Mouse (Mus musculus) liver, adult 2 months (tissue): ENCODE measurements around the gene Gpat2. TPM values are rescaled to one million over a fixed set of nuclear protein-coding genes. Genes with fewer than 3 reads are reported as not detected.
A peak's percentile ranks its signal among the peaks of the same experiment; 100 is the strongest.

Experiments
- DNase-seq: peaks from one replicate; pipeline ENCODE4 v3.0.0-alpha.2; 2011; ENCODE audit warnings: low read depth, low spot score; ENCODE audit errors: extremely low read depth
- H3K27ac ChIP-seq: fragments of 200-500 bp; replicated peaks from 2 replicates; pipeline ENCODE4 v1.5.1; 2012; ENCODE audit warnings: low read depth, mild to moderate bottlenecking, control low read depth, inconsistent platforms, low read length; ENCODE audit not compliant: insufficient read depth
- H3K27me3 ChIP-seq: fragments of 200-500 bp; 2 replicates; pipeline ENCODE4 v1.6.1; 2012; ENCODE audit warnings: mild to moderate bottlenecking, moderate library complexity, low read length, inconsistent platforms; ENCODE audit not compliant: control insufficient read depth, insufficient read depth
- H3K36me3 ChIP-seq: fragments of 200-500 bp; 2 replicates; pipeline ENCODE4 v1.6.1; 2012; ENCODE audit warnings: low read length, inconsistent platforms; ENCODE audit not compliant: control insufficient read depth, insufficient read depth
- H3K4me1 ChIP-seq: fragments of 200-500 bp; 2 replicates; pipeline ENCODE4 v1.6.1; 2011; ENCODE audit warnings: low read length; ENCODE audit not compliant: control insufficient read depth, insufficient read depth
- H3K4me3 ChIP-seq: fragments of 200-500 bp; 2 replicates; pipeline ENCODE4 v1.5.1; 2011; ENCODE audit warnings: low read depth, mild to moderate bottlenecking, control low read depth, low read length, moderate library complexity; ENCODE audit not compliant: insufficient read depth
- H3K79me2 ChIP-seq: fragments of 200-500 bp; 2 replicates; pipeline ENCODE4 v1.6.1; 2012; ENCODE audit warnings: inconsistent platforms, mild to moderate bottlenecking, low read length, moderate library complexity; ENCODE audit not compliant: control insufficient read depth, insufficient read depth
- H3K9ac ChIP-seq: fragments of 200-500 bp; 2 replicates; pipeline ENCODE4 v1.6.1; 2012; ENCODE audit warnings: low read depth, mild to moderate bottlenecking, control low read depth, inconsistent platforms, low read length
- CTCF ChIP-seq: fragments of 200-500 bp; IDR thresholded peaks from 2 replicates; pipeline ENCODE4 v1.5.1; 2011; ENCODE audit warnings: low read depth, low read length, control low read depth
- POLR2A ChIP-seq: fragments of 200-500 bp; IDR thresholded peaks from 2 replicates; pipeline ENCODE4 v1.6.1; 2011; ENCODE audit warnings: low read length, control low read depth; ENCODE audit not compliant: insufficient read depth; ENCODE audit errors: extremely low read depth
- WGBS: fragments of 180-500 bp; shearing (Covaris S2); methylation state at CpG from one replicate; pipeline ENCODE4 v1.1.7; 2018; 5-methylcytosine and 5-hydroxymethylcytosine counted together
- polyA plus RNA-seq: library from polyadenylated mRNA; depleted of rRNA; stranded (reverse); fragments of >200 nt; gene quantifications from 2 replicates; pipeline ENCODE4 v1.2.3, GENCODE M21; 2012; rRNA removed
- total RNA-seq: library from RNA; depleted of rRNA; stranded (reverse); fragments of >200 nt; gene quantifications from 2 replicates; pipeline ENCODE4 v1.2.3, GENCODE M21; 2014; rRNA removed

The Gpat2 gene
- total RNA-seq (1.2 and 1.3 TPM in 2 replicates), polyA plus RNA-seq (2.1 and 2.2 TPM in 2 replicates)

- Histone ChIP-seq H3K27me3 (no peaks in the 10 kb centered on the region), H3K79me2 (no peaks in the 10 kb centered on the region), H3K4me1 (no peaks in the 10 kb centered on the region), H3K4me3 (no peak within 1 kb of the TSS), H3K9ac (no peak within 1 kb of the TSS), H3K27ac (no peak within 1 kb of the TSS), H3K36me3 (no peaks in the 10 kb centered on the region)
- no peak for DNase-seq
- 83% methylated on average over 17 of the region's 17 CpGs for WGBS
- TF ChIP-seq CTCF (no peak), POLR2A (no peak)
These were observed at the start of gene Gpat2 for GRCm38 (mm10) chr2:127424977-127425376. Gene Gpat2 (plus strand): TSS chr2:127425199.

DNA sequence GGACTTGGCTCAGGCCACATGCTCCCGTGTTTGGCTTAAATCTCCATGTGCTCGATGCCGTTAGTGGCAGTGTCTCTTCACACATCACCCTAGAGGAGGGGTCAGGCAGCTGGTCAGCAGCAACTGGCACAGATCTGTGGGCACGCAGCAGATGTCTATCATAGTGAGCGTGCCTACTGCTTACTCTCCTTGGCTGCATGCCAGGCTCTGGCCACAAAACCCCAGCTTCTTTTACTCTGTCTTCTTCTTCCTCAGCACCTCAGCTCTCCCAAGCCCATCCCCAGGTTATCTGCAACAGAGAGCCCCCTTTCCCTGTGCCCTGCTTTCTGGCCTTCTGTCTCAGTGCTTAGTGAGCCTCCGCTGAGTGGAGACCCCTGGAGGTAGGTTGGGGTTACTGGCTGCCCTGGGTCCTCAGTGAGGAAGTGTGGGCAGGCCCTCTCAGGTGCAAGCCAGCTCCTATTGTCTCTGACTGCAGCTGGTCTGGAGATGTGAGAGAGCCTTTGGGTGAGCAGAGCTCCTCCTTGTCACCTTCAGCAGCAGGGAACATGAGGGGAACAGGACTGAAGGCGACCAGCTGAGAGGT is 49.1 kb upstream of the Gpat2 start:
- H3K79me2 ChIP-seq = no peaks in the 10 kb centered on the region
- 0 out of 2 replicates have a peak overlapping the region, but pooled peaks have one; percentile 7 for H3K27ac ChIP-seq
- TF ChIP-seq POLR2A = no peak
- peak; percentile 31 for TF ChIP-seq CTCF
- no peaks in the 10 kb centered on the region for H3K36me3 ChIP-seq
- no peak for DNase-seq
- H3K27me3 ChIP-seq = no peaks in the 10 kb centered on the region
- 52% methylated on average over 7 of the region's 7 CpGs for WGBS
- H3K4me3 ChIP-seq = no peak overlapping the region
- H3K4me1 ChIP-seq = peaks cover 12% of the 10 kb centered on the region
- no peak overlapping the region for H3K9ac ChIP-seq

DNA sequence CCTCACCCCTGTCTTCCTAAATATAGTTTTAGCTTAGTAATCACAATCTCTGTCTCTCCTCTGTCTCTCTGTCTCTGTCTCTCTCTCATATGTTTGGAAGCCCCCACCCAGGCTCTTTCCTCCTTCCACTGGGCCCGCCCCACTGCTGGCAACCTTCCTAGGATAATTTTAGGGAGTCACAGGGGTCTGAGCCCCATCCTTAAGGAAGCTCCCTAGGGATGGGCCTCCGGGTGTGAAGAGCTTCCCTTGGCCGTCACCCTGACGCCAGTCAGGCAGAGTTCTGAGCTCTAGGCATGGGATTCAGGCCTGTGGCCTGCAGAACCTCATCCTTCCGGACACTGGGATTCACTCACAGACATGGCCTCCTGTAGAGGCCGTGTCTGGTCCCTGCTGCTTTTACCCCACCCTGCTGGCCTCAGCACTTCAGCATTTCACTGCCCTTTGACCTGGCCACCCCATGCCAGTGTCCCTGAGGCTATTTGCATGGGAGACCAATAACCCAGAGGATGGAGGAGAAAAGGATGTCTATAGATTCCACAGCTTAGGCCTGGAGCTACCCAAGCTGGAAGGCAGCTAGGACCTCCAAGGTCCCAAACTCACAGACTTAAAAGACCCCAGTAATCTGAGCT is 48.5 kb upstream of the Gpat2 start:
- WGBS = 71% methylated on average over 6 of the region's 6 CpGs
- Histone ChIP-seq H3K27ac (no peak overlapping the region), H3K9ac (no peak overlapping the region), H3K27me3 (no peaks in the 10 kb centered on the region), H3K4me3 (no peak overlapping the region), H3K4me1 (peaks cover 6% of the 10 kb centered on the region; the same call in 1 of the 2 replicates), H3K36me3 (no peaks in the 10 kb centered on the region), H3K79me2 (no peaks in the 10 kb centered on the region)
- DNase-seq = peak; percentile 55
- TF ChIP-seq POLR2A (no peak), CTCF (no peak)

- no peak for DNase-seq
- H3K27ac ChIP-seq = 0 out of 2 replicates have a peak overlapping the region, but pooled peaks have one; percentile 34
- no peak for TF ChIP-seq CTCF
- TF ChIP-seq POLR2A = no peak
- peaks cover 6% of the 10 kb centered on the region; the same call in 1 of the 2 replicates for H3K4me1 ChIP-seq
- H3K27me3 ChIP-seq = no peaks in the 10 kb centered on the region
- no peak overlapping the region for H3K4me3 ChIP-seq
- no peak overlapping the region for H3K9ac ChIP-seq
- no peaks in the 10 kb centered on the region for H3K79me2 ChIP-seq
- WGBS = 74% methylated on average over 7 of the region's 7 CpGs
- H3K36me3 ChIP-seq = no peaks in the 10 kb centered on the region
These were observed 46.9 kb upstream of the Gpat2 start for GRCm38 (mm10) chr2:127377942-127378610.

DNA sequence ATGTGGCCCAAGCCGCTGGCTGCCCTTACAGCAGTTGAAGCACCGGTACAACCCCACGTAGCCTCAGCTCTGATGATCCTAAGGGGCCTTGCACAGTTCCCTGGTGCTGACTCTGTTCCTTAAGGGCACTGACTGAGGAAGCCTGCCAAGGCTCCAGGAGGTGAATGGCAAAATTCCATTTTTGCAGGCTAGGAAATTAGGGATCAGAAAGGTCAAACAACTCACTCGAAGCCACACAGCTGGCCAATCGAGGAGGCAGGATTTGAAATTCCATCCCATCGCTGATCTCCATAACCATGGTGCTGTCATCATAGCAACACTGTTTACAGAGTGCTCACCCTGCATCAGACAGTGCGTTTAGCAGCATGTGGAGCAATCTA is 46.4 kb upstream of the Gpat2 start:
- Histone ChIP-seq H3K36me3 (no peaks in the 10 kb centered on the region), H3K4me1 (peaks cover 6% of the 10 kb centered on the region; the same call in 1 of the 2 replicates), H3K9ac (no peak overlapping the region), H3K27me3 (no peaks in the 10 kb centered on the region), H3K79me2 (no peaks in the 10 kb centered on the region), H3K4me3 (no peak overlapping the region), H3K27ac (0 out of 2 replicates have a peak overlapping the region, but pooled peaks have one; percentile 34)
- no peak for DNase-seq
- TF ChIP-seq POLR2A = no peak
- no peak for TF ChIP-seq CTCF
- 60% methylated on average over 7 of the region's 7 CpGs for WGBS
